Mouse (Mus musculus): Measurements from ENCODE around the gene Fyco1. TPM values are rescaled to one million over a fixed set of nuclear protein-coding genes. Genes with fewer than 3 reads are reported as not detected.

Gene Fyco1
- polyA plus RNA-seq, 1 experiment: 35.7 TPM

DNA sequence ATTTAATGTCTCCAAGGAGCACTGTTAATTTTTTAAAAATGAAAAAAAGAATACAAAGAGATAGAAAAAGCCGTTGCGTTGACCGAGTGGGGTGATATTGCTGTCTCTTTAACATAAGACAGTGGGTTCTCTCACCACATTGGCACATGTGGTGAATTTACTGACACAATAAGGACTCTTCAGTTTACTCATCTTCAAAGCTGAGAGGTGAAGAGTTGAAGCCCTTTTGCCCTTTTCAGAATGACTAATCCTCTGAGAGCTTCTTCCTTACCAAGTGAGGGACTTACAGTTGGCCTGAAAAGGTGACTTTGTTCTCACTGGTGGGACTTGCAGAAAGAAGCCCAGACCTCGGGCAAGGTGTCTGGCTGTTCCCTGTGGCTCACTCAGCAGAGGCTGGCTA lies 110.9 kb downstream of the Fyco1 start:
- no peaks in the 10 kb centered on the region for H3K4me1 ChIP-seq (ENCODE audit: control insufficient read depth, insufficient read depth, insufficient read length, low read length)
- no peak overlapping the region for H3K27ac ChIP-seq (replicated peaks; ENCODE audit: low read depth, low read length)
- H3K4me3 ChIP-seq (ENCODE audit: insufficient read depth, low read depth, low read length): no peak overlapping the region

Other genes starting within 250 kb of the Fyco1 start
- 0.20 and 0.79 TPM in 2 replicates for gene Slc6a20b, start 219.3 kb downstream of the Fyco1 start, polyA plus RNA-seq (2012; ENCODE audit: insufficient read depth, insufficient read length, missing spikeins)
- gene Ccr9, start 173.5 kb downstream of the Fyco1 start, polyA plus RNA-seq (2012; ENCODE audit: insufficient read depth, insufficient read length, missing spikeins): not detected in 2 replicates
- not detected in 2 replicates for gene Slc6a20a, start 173.0 kb downstream of the Fyco1 start, polyA plus RNA-seq (2012; ENCODE audit: insufficient read depth, insufficient read length, missing spikeins)
- 28.3 and 28.4 TPM in 2 replicates for gene Lztfl1, start 134.2 kb downstream of the Fyco1 start, polyA plus RNA-seq (2012; ENCODE audit: insufficient read depth, insufficient read length, missing spikeins)
- gene Cxcr6, start 45.4 kb downstream of the Fyco1 start, polyA plus RNA-seq (2012; ENCODE audit: insufficient read depth, insufficient read length, missing spikeins): not detected in 2 replicates
- 0.33 TPM in 1 of 2 replicates, not detected in the other for gene Xcr1, start 10.1 kb upstream of the Fyco1 start, polyA plus RNA-seq (2012; ENCODE audit: insufficient read depth, insufficient read length, missing spikeins)
- 0.54 and 0.59 TPM in 2 replicates for gene Ccr1, start 116.8 kb upstream of the Fyco1 start, polyA plus RNA-seq (2012; ENCODE audit: insufficient read depth, insufficient read length, missing spikeins)
- not detected in 2 replicates for gene Ccr1l1, start 126.5 kb upstream of the Fyco1 start, polyA plus RNA-seq (2012; ENCODE audit: insufficient read depth, insufficient read length, missing spikeins)
- not detected in 2 replicates for gene Ccr3, start 170.1 kb upstream of the Fyco1 start, polyA plus RNA-seq (2012; ENCODE audit: insufficient read depth, insufficient read length, missing spikeins)